Mouse (Mus musculus): ENCODE data around the gene Neurl2.

GRCm38 (mm10) chr2:164794293-164794692 lies 39.0 kb downstream of the Neurl2 start:
- TF ChIP-seq CTCF (conservative IDR thresholded peaks at IDR 0.05 in 1 of 2, IDR thresholded peaks at IDR 0.05 in 1 of 2; ENCODE audit: low read depth in 2 of 2, low read length in 2 of 2) (peak; percentile 83 to 90), POLR2A (IDR thresholded peaks at IDR 0.05; ENCODE audit: low read depth, low read length) (no peak), E2F4 (IDR thresholded peaks at IDR 0.05; ENCODE audit: insufficient replicate concordance, low read depth, low read length) (no peak), NELFE (IDR thresholded peaks at IDR 0.05; ENCODE audit: low read depth, low read length) (no peak)
